Mouse (Mus musculus) spleen, postnatal 10 days (tissue): ENCODE results near the gene 2010111I01Rik.

ENCODE experiments used
- DNase-seq, 2 experiments: peaks; one replicate each; pipeline ENCODE4 v3.0.0; 2021 to 2022; ENCODE audit warnings: low spot score in 2 of 2

The 2010111I01Rik gene

DNA sequence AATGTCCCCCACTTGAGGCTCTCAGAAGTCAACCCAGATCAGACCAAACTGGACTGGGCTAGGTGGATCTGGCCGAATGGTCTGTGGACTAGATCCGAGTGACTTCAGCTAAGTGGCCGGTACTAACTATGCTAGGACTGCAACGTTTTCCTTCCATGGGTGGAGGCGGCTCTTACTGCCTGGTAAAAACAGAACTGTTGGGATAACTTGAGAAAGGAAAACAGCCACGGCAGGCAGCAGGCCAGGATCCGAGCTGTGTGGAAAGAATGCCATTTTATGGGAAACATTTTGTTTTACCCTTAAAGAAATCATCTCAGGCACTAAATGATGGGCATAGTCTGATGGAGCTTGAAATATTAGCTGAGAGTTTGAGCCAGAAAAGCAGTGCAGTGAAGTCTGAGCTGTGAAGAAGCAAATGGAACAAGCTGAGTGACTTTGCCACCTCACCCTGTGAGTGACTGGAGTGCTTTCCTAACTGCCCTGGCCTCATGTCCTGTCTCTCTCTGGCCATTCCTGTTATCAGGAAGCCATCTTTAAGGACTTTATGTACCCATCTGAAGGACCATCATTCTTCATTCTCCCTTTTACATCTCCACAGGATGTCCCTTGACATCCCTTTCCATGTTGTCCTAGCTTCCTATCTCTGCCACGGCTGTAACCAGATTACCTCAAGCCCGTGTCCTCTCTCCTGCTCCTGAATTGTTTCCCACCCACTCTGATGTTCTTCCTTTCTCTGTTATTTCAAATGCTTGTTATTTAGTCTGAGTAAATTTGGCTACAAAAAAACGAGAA is 277.9 kb downstream of the 2010111I01Rik start:
- no peak for DNase-seq

DNA sequence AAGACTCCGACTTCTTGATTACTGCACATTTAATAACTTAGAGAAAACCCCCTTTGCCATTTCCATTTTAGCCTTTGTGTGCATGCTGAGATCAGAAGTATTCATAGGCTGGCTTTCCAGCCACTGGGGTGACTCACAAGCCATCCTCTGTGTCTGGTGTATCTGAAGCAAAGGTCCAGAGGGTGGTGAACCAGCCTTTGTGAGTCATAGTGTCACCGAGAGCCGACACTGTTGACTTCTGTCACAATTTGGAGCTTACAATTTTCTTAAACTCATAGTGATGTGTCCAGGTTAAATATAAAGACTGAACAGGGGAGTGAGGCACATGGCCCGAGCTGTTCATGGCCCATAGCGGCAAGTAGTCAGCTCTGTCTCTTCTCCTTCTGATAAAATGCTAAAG is 278.9 kb downstream of the 2010111I01Rik start:
- DNase-seq: no peak

DNA sequence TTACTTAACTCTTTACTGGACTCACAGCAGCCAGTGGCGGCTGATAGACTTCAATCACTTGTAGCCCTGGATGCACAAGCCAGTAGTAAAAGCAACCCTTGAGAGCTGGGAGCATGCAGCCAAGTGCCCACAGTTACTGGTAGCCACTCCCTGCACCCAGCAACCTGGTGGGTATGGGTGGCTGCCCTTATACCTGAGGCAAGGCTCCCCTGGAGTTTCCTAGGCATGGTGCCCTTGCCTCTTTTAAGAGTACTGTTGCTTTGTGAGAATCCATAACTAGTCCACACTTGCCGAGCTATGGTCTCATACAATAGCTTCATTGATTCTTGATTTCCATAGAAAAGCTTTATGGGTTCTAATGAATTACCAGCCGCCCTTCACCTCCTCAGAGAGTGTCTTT is 279.7 kb downstream of the 2010111I01Rik start:
- DNase-seq: no peak

DNA sequence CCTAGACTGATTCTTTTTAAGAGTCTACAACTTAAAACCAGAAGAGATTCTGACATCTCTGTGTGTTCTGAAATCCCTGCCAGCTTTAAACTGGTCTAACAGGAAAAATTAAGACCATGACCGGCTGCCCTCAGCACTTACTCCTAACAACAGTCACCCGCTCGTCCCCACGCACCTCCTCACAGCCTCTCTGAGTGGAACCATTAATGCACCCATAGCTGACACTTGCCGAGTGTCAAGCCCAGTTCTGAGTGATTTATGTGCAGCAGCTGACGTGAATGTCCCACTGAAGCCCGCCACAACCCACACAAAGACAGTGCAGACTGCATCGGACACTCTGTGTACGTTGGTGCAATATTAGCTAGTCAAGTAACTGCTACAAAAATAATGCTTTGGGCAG is 280.5 kb downstream of the 2010111I01Rik start:
- no peak for DNase-seq

DNA sequence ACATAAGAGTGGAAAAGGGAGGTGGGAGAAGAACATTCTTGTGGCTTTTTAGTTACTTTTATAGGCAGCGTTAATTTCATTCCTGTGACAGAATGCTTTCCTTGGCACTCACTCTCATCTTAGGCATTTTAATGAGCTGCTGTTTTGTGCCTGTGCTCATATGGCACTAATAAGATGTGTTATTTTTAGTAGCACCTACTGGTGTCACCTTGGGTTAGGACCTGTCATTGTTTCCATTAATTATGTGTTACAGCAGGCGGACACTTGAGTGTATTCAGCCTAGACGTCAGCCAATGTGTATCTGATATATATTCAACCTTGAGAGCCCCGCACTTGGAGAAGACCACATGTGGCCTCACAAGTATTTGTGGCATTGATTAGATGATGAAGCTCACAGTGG is 281.1 kb downstream of the 2010111I01Rik start:
- DNase-seq: no peak

DNA sequence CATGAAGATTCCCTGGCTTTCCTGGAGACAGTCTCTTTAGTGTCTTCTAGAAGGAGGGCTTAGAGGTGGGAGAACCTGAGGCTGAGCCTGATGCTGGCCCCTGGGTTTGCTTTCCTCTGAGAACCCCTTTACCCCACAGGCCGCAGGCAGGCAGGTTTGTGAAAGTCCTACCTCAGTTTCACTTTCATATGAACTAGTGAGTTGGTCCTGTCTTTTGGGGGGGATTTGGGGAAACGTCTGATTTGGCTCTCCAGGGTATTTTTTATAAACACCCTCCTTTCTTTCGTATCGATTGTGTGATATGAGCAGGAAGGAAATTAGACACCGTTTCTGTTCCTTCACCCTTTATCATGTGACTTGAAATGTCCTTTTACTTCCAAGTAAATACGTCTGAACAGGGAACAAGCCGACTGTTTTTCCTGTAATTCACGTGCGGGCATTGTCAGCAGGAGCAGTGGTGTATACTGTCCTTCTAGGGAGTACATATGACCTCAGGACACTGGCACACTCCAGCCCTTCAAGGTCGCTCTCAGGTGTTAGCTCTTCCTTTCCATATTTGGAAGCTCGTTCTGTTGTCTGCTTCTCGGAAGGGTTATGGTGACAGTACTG is 281.7 kb downstream of the 2010111I01Rik start:
- DNase-seq: no peak

DNA sequence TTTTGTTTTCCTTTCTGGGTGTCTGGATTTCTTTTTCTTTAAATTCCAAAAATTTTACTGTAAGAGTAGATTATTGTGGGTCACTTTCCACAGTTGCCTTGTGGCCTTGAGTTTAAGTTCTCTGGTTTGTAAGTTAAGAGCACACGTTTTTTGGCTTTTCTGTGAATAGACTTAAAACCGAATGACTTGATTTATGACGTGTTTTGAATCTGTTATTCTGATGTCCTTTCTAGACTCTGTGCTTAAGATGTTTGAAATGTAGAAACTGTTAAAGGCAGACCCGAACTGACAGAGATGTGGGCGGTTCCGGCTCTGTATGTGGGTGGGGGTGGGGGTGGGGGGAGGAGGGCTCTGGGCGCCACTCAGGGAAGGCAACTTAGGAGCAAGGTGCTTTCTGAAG is 282.3 kb downstream of the 2010111I01Rik start:
- DNase-seq: no peak

DNA sequence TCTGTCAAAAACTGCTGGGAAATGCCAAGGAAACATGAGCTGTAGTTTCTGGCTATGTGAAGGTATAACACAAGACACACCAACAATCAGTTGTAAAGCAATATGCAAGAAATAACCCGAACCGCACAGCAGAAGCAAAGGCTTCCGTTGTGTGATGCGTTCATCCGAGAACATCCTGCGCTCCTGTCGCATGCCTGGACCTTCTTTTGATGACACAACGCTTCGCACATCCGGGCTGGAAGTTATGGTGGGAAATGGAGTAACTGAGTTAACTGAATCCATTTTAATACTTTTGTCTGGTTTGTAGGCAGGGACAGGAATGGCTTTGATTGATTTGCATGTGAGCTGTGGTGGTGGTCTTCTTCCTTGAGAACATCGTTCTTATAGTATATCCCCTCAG is 282.9 kb downstream of the 2010111I01Rik start:
- DNase-seq: no peak

DNA sequence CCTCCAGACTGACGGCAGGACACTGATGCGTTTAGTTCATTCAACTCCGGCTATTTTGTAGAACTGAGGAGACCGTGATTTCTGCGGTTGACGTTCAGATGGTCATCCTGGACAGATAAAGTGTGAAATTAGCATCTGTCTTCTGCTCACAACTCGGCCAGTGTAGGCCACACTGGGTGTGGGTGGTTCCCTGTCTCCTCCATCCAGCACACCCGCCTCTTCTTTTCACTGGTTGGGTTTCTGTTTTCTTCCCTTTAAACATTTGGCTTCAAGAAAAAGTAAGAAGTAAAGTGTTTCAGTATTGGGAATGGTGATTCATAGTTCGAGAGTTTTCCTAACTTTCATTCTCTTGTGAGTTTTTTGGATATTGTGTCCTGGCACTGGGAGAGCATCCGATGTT is 283.6 kb downstream of the 2010111I01Rik start:
- DNase-seq: no peak

DNA sequence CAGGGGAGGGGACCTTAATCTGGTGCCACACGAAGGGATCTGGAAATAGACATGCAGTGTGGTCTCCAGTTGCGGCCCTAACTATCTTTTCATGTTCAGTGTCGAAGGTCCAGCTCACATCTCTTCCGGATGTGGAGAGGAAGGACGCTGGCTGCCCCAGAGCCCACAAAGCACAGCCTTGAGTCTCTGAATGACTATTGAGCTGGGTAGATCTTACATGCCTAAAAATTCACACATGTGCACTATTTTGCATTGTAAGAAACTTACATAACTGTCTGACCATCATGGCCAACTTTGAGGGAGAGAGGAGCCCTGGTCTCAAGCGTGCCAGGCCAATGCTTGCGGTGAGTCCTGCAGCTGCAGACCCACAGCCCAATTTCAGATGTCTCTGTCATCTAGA is 284.5 kb downstream of the 2010111I01Rik start:
- no peak for DNase-seq

DNA sequence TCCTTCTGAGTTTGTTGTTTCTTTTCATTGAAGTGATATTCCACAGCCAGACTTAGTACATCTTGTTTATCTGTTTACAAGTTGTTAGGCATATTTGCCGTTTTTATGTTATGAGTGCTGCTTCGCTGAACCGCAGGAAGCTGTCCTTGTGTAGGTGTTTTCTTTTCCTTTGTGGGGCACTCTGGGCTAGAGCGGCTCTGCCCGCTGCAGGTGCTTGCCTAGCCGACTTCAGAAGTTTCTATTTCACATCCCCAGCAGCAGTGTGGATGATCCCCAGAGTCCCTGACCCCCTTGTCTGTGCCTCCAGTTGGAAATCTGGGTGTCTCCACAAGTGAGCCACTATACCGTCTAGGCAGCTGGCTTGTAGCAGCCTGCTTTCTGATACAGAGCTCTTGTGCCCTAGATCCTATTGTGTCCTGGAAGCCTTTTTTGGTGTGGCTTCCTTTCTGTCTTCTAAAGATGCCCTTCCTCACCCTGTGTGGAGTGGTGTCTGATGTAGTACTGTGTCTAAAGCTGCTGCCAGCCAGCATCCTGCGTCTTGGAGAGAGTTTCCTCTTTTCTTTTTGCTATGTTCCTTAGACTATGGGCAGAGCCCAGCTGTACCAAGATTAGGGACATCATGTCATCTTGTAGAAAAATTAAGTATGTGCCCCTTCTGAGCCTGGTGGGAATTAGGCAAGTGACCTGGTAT is 285.2 kb downstream of the 2010111I01Rik start:
- no peak for DNase-seq

DNA sequence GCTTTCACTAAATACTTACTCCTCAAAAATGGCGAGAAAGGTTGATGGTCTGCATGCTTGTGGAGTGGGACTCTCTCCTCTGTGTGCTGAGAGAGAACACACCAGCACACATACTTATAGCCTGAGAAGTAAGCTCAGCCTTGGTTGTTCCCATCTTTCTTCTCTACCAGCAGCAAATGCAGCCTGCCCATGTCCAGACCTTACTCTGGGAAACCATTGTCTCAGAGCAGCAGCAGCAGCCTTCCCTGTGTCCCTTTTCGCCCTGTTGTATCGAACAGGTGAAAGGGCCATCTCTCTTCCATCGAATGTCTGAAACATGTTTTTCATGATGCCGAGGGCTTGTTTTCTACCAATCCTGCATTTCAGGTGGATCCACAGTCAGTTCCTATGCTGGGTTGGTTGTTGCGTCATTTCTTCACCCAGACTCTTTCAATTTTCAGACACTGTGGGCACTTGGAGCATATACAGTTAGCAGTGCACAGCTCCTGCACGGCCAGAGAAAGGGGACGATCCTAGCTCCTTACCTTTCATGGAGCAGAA is 285.8 kb downstream of the 2010111I01Rik start:
- DNase-seq: no peak

DNA sequence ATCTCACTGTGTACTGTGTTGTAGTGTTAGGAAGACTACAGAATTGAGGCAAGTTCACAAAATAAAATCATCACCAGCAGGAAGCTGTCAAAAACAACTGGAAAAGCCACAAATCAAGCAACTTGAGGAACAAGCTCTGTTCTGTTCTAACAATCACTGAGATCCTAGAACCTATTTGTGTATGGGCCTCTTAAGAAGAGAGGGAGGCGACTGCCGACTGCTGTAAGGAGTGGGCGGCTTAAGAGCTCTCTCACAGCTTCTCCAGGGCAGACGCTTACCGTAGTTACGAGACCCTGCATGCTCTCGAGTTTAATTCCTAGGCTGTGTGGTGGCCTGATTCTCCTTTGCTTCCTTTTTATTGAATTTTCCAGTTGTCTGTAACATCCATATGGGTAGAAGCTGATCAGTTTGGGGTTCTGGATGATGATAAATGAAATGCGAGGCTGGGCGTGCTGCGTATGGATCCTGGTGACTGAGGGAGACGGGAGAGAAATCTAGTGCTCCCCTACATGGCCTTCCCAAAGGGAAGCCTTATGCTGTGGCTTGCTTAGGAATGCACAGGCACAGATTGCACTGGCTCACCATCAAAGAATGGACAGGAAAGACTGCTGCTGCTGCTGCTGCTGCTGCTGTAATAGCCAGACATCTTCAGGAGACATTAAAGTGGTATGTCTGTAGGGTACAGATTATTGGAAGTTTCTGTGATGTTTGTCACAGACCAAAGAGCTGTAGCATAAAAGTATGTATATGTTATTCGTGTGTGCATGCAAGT is 286.6 kb downstream of the 2010111I01Rik start:
- DNase-seq: no peak

DNA sequence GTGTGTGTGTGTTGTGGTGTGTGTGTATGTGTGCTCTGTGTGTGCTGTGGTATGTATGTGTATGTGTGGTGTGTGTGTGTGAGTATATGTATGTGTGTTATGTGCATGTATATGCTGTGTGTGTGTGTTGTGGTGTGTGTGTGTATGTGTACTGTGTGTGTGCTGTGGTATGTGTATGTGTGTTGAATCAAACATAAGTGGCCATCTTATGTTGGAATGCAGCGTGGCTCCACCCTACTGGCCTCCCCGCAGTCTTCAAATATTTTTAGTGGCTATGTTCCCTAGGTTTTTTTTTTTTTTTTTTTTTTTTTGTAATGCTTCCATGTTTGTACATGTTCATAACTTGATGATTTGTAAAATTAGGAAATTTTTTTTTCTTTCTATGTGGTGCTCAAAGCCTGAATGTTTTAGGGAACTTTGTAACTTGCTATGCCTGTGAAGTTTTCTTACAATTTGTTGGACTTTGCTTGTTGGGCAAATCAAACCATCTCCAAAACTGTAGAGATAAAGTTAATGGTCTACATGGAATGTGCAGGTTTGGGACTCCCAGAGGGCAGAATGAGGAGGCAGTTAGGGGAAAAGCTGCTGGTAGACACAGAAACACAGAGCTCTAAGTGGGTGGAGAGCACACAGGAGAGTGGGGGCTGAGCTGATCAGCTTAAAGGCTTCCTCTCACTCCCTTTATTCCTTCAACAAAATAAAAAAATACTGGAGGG is 287.8 kb downstream of the 2010111I01Rik start:
- no peak for DNase-seq

DNA sequence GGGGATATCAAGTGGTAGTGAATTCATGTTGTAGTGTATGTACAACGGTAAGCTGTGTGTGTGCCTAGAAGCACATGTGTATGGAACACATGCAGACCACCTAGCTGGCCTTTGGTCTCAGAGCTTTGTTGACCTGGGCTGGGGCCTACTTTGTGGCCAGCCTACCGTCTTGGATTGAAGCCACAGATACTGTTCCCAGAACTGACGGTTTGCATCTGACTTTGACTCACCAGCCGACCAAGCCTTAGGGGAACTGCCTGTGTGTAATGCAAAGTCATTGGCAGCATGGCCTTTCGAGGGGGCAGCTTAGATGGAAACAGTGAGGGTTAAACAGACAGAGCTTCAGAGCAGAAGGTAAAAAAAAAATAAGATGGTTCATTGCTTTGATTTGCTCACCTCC is 288.5 kb downstream of the 2010111I01Rik start:
- DNase-seq: no peak

DNA sequence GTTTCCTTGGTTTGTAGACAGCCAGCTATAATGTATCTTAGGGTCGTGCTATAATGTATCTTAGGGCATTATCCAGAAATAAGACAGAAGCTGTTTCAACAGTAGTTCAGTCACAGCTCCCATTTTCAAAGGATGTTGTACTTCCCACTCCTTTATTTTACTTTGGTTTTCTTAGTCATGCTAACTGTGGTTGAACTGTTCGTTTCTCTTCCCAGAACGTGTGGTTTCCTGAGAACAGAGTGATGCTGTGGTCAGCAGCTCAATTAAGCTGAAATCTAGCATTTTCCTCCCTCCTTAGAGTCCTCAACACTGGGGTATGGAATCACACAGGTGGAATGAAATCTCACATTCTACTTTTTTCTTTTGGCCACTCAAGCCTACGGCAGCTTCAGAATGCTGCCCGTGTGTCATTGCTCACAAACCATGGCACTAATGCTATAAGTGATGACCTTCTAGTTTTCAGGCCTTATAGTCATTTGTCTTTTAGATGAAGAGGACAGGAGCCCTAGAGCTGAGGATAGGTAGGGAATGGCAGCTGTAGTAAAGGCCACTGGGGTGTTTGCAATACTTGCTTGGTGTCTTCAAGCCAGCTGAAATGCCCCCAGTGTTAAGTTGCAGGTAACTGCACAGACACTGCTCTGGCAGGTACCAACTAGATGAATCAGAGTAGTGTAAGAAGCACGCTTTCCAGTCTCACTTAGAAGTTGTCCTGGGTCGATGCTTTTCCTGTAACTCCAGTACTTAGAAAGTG is 289.4 kb downstream of the 2010111I01Rik start:
- DNase-seq: no peak

DNA sequence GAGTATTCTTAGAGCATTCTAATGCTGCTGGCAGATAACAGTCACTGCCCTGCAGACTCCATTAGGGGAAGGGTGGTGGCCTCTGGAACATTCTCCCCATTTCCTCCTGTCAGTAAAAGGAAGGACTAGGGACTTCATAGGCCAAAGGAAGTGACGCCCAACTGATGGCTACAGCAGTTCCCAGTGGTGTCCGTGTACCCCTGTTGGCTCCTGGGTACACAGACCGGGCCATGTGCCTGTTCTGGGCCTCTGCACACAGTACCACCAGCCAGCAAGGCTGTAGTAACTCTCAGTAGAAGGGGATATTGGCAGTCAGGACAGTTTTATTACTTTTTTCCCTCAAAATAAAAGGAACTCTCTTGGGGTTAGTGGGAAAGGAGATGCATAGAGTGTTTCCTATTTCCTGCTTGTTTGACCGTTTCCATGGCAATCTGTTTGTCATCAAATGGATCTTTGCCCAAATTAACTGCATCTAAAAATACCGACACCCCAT is 290.9 kb downstream of the 2010111I01Rik start:
- DNase-seq: no peak

DNA sequence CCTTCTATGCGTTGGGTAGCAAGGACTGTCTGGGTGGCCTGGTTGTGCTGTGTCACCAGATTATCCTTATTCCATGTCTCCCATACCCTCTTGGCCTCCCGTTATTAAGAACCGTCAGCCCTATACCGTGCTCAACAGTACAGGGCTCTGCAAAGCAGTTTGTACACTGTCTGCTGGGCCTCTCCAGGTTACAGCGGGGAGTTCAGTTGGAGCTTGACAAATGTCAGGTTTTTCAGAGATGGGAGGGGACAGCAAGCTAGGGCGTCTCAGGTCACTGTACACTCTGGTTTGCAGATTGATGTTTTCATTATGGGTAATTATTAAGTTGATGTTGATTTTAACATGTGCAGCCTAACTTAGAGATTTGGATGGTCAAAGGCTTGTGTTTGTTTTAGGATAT is 291.5 kb downstream of the 2010111I01Rik start:
- no peak for DNase-seq

DNA sequence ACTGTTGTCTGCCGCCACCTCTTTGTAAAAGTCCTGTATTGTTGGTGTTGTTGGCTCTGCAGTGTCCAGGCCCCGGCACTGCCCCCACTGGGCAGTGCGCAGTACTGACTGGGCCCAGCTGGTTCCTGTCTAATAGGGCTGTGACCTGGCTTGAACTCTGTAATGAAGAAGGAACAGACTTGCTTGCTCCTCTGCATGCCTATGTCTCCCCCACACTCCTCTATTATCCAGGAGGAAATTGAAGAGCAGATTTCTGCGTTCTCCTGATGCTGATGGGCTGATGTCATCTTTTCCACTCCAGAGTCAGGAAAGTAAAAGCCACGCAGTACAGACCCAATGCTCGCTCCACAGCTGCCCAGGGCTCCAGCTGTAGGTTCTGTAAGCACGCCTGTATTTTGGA is 292.1 kb downstream of the 2010111I01Rik start:
- DNase-seq: no peak

DNA sequence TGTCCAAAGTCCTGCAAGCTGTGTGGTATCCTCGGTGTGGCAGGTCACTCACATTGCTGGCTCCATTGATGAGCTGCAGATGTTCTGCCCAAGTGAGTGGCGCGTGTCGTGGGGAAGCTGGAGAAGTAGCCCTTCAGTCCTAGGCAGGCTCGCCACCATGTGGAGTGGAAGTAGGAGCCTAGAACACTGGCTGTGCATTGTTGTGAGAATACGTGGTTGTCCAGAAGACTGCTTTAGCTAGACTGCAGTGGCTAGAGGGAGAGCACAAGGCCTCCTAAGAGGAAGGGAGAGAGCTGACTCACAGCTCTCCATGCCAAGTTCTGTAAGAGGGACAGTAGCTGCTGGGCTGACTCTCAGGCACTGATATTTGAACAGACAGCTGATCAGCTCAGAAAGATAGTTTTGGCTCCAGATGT is 293.5 kb downstream of the 2010111I01Rik start:
- no peak for DNase-seq
